ENCODE assay signal across 9 mouse cellular contexts in the genomic region with DNA sequence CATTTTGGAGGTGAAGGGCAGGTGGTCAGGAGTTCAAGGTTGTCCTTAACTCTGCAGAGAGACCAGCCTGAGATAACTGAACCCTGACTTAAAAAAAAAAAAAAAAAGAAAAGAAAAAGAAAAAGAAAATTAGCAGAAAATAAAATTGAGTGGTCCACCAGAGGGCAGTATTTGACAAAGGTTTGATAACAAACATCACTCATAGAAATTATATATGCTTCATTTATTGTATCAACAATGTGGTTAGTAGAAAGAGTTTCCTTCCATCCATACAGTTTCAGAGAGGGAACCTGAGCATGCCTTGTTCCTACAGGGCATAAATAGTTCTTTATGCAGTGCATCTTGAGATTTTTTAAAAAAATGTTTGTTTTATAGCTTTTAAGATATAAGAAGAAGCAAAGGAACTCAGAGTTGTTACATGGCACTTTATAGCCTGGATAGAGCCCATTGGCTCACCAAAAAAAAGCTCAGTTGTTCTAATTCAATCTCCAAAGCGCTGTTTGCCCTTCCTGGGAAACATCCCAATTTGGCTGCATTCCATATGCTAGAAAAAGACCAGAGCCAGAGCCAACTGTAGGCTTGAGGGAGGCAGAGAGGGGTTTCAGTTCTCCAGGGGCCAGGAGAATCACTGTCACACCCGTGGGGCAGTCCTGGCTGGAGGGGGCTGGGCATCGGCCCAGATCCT.
A peak's percentile ranks its signal among the peaks of the same experiment; 100 is the strongest.
DNase-seq lines count a peak whose midpoint lies in the region; ATAC-seq and TF ChIP-seq lines count a peak whose summit lies in the region.
"Had no signal": no experiment of that assay in that cellular context is flagged by ENCODE, and none has a peak within 500 bp of the region (broad histone marks: within the 10 kb centered on the region; RNA-seq: fewer than 3 reads in every experiment).

No protein-coding gene starts in this region.

- no peaks in the 10 kb centered on the region for H3K9me3 ChIP-seq in hindbrain, embryonic 11.5 days (ENCODE audit: control insufficient read depth, low read length)
- H3K9me3 ChIP-seq in hindbrain, embryonic 10.5 days, result no peaks in the 10 kb centered on the region

- no peak for ATAC-seq in hindbrain, embryonic 11.5 days (ENCODE audit: low FRiP score)

- no peaks in the 10 kb centered on the region for H3K27me3 ChIP-seq in hindbrain, embryonic 11.5 days (ENCODE audit: control insufficient read depth, insufficient read depth, low read length)
- H3K27me3 ChIP-seq in hindbrain, embryonic 10.5 days (ENCODE audit: insufficient read depth, poor library complexity, severe bottlenecking), result no peaks in the 10 kb centered on the region

- WGBS in hindbrain, embryonic 11.5 days, result 64% methylated on average over 3 of the region's 3 CpGs
- whole genome bisulfite sequencing in hindbrain, embryonic 10.5 days, result 68% methylated on average over 3 of the region's 3 CpGs

- H3K9ac ChIP-seq in hindbrain, embryonic 11.5 days (ENCODE audit: low read depth, low read length), result no peak overlapping the region

- no peak overlapping the region for H3K4me2 ChIP-seq in hindbrain, embryonic 11.5 days (replicated peaks; ENCODE audit: low read depth, low read length)

- no peaks in the 10 kb centered on the region for H3K36me3 ChIP-seq in hindbrain, embryonic 11.5 days (ENCODE audit: control insufficient read depth, insufficient read depth, low read length)
- H3K36me3 ChIP-seq in hindbrain, embryonic 10.5 days, result no peaks in the 10 kb centered on the region

- H3K4me1 ChIP-seq in hindbrain, embryonic 11.5 days (replicated peaks; ENCODE audit: control insufficient read depth, insufficient read depth, low read length), result no peaks in the 10 kb centered on the region
- H3K4me1 ChIP-seq in hindbrain, embryonic 10.5 days (replicated peaks), result peaks cover 22% of the 10 kb centered on the region

- H3K27ac ChIP-seq in hindbrain, embryonic 11.5 days (ENCODE audit: low read depth, low read length), result no peak overlapping the region
- no peak overlapping the region for H3K27ac ChIP-seq in hindbrain, embryonic 10.5 days
- no peak overlapping the region for H3K27ac ChIP-seq in layer of hippocampus, adult 2 months
- H3K27ac ChIP-seq: macrophage had no signal

- DNase-seq in hindbrain, embryonic 11.5 days (ENCODE audit: low spot score), result peak; percentile 73
- DNase-seq in hindbrain, embryonic 10.5 days (ENCODE audit: low spot score), result no peak
- peak; percentile 60 for DNase-seq in CD4-positive helper T cell, adult 2 months (ENCODE audit: low read depth, low spot score)
- DNase-seq in brain, embryonic 14.5 days (ENCODE audit: low read depth), result peak; percentile 91
- DNase-seq in frontal cortex, postnatal 36 days (ENCODE audit: low spot score in 2 of 2), result peak; percentile 27 to 40
- peak; percentile 57 to 65 for DNase-seq in layer of hippocampus, adult 2 months (ENCODE audit: low spot score in 2 of 2)
- peak; percentile 35 for DNase-seq in natural killer cell, adult 2 months (ENCODE audit: low spot score in 2 of 2)
- DNase-seq in adrenal gland, adult 8-10 months, result no peak

- TF ChIP-seq POLR2A in brain, embryonic 14.5 days (IDR thresholded peaks at IDR 0.05; ENCODE audit: borderline replicate concordance, extremely low read depth, insufficient read depth, insufficient read length, poor library complexity, severe bottlenecking), result no peak

- H3K4me3 ChIP-seq in hindbrain, embryonic 11.5 days (ENCODE audit: low read depth, low read length), result no peak overlapping the region
- no peak overlapping the region for H3K4me3 ChIP-seq in hindbrain, embryonic 10.5 days
- H3K4me3 ChIP-seq in layer of hippocampus, adult 2 months, result no peak overlapping the region

- TF ChIP-seq CTCF in brain, embryonic 14.5 days (IDR thresholded peaks at IDR 0.05; ENCODE audit: borderline replicate concordance, extremely low read depth, insufficient read depth, insufficient read length), result peak; percentile 13; the same call in 1 of the 2 replicates
- TF ChIP-seq CTCF in layer of hippocampus, adult 2 months (conservative IDR thresholded peaks at IDR 0.05), result peak; percentile 77

Comparison
In these comparisons a context has a peak if more than half of its experiments do, and no peak if none do; other contexts are left out.
1. DNase-seq: peak in hindbrain, embryonic 11.5 days (single experiment), CD4-positive helper T cell, adult 2 months (single experiment), brain, embryonic 14.5 days (single experiment), frontal cortex, postnatal 36 days (2 of 2), layer of hippocampus, adult 2 months (2 of 2) and natural killer cell, adult 2 months (2 of 2); none in hindbrain, embryonic 10.5 days (single experiment) and adrenal gland, adult 8-10 months (single experiment).